Mouse (Mus musculus) ES-E14 (cell line): ENCODE measurements around the gene Atp2a3. TPM values are rescaled to one million over a fixed set of nuclear protein-coding genes. Genes with fewer than 3 reads are reported as not detected.

Experiments used
- DNase-seq: peaks from one replicate; pipeline ENCODE4 v3.0.0-alpha.2; 2013; ENCODE audit warnings: low read depth, low spot score
- H3K27ac ChIP-seq: 2 replicates; pipeline ENCODE4 v1.5.1; 2012; ENCODE audit warnings: low read depth, mild to moderate bottlenecking, low read length, moderate library complexity, mixed read lengths; ENCODE audit not compliant: poor library complexity, insufficient read depth, severe bottlenecking
- H3K36me3 ChIP-seq: 2 replicates; pipeline ENCODE4 v1.6.1; 2012; ENCODE audit warnings: mild to moderate bottlenecking, low read length, moderate library complexity, mixed read lengths; ENCODE audit not compliant: control insufficient read depth, poor library complexity, insufficient read depth, severe bottlenecking
- H3K4me1 ChIP-seq, 2 experiments: fragments of 150-350 bp in 1 of 2; sonication (generic) in 1 of 2; 2 replicates each; pipeline ENCODE4 v1.6.1; 2012; ENCODE audit warnings: low read length in 2 of 2, mild to moderate bottlenecking in 1 of 2, mixed read lengths in 1 of 2; ENCODE audit not compliant: control insufficient read depth in 2 of 2, insufficient read depth in 2 of 2, poor library complexity in 1 of 2
- H3K4me3 ChIP-seq, 2 experiments: fragments of 150-350 bp in 1 of 2; sonication (generic) in 1 of 2; 2 replicates each; pipeline ENCODE4 v1.5.1; 2012; ENCODE audit warnings: low read length in 2 of 2, low read depth in 1 of 2, mild to moderate bottlenecking in 1 of 2, mixed read lengths in 1 of 2; ENCODE audit not compliant: insufficient read depth in 1 of 2, poor library complexity in 1 of 2, severe bottlenecking in 1 of 2
- H3K9ac ChIP-seq: 2 replicates; pipeline ENCODE4 v1.6.1; 2012; ENCODE audit warnings: low read depth, mild to moderate bottlenecking, low read length, mixed read lengths; ENCODE audit not compliant: poor library complexity, insufficient read depth, severe bottlenecking
- H3K9me3 ChIP-seq: fragments of 150-350 bp; sonication (generic); 2 replicates; pipeline ENCODE4 v1.6.1; 2012; ENCODE audit warnings: low read depth, mild to moderate bottlenecking, low read length; ENCODE audit not compliant: control insufficient read depth, insufficient read depth
- CHD2 ChIP-seq: IDR thresholded peaks from 2 replicates; pipeline ENCODE4 v1.6.1; 2014; ENCODE audit warnings: mild to moderate bottlenecking, low read depth, low read length, inconsistent platforms
- HCFC1 ChIP-seq: IDR thresholded peaks from 2 replicates; pipeline ENCODE4 v1.6.1; 2012; ENCODE audit warnings: low read length, inconsistent platforms, borderline replicate concordance; ENCODE audit not compliant: insufficient read depth
- MAFK ChIP-seq: IDR thresholded peaks from 2 replicates; pipeline ENCODE4 v1.6.1; 2014; ENCODE audit warnings: mild to moderate bottlenecking, low read depth, low read length, inconsistent platforms; ENCODE audit not compliant: insufficient read depth
- ZC3H11A ChIP-seq: IDR thresholded peaks from 2 replicates; pipeline ENCODE4 v1.6.1; 2012; ENCODE audit warnings: low read depth, mild to moderate bottlenecking, inconsistent platforms, low read length, borderline replicate concordance
- ZNF384 ChIP-seq: IDR thresholded peaks from 2 replicates; pipeline ENCODE4 v1.6.1; 2012; ENCODE audit warnings: low read depth, low read length, inconsistent platforms
- in situ Hi-C, 2 experiments: fragments of 600-800 bp; cut with MboI; formaldehyde crosslinking; loops; one replicate each; pipeline ENCODE4 v1.15.1; 2025; ENCODE audit warnings: low sequenced_read_pairs in 2 of 2, inconsistent platforms in 1 of 2; ENCODE audit not compliant: unreplicated experiment in 2 of 2
- total RNA-seq: library from RNA; depleted of rRNA; stranded (reverse); fragments of 300-350 nt; gene quantifications from 2 replicates; pipeline ENCODE4 v1.2.3, GENCODE M21; 2012

Atp2a3 gene
- total RNA-seq, 1 experiment, result 10.7 TPM

GRCm38 (mm10) chr11:73009531-73010274 is 48.7 kb downstream of the Atp2a3 start:
- H3K9ac ChIP-seq, result no peak overlapping the region
- H3K36me3 ChIP-seq, result no peaks in the 10 kb centered on the region
- no peaks in the 10 kb centered on the region for H3K4me1 ChIP-seq
- DNase-seq, result no peak
- no peak for TF ChIP-seq ZC3H11A
- TF ChIP-seq MAFK, result no peak
- TF ChIP-seq ZNF384, result no peak
- TF ChIP-seq CHD2, result no peak
- no peak for TF ChIP-seq HCFC1
- H3K9me3 ChIP-seq, result no peaks in the 10 kb centered on the region
- no peak overlapping the region for H3K27ac ChIP-seq
- in situ Hi-C loops, result no loop called here
- no peak overlapping the region for H3K4me3 ChIP-seq

GRCm38 (mm10) chr11:73013981-73014380 is 53.0 kb downstream of the Atp2a3 start:
- TF ChIP-seq ZNF384 (no peak), CHD2 (no peak), ZC3H11A (no peak), HCFC1 (no peak), MAFK (no peak)
- DNase-seq, result no peak
- in situ Hi-C loops, result no loop called here
- H3K9ac ChIP-seq, result no peak overlapping the region
- no peaks in the 10 kb centered on the region for H3K4me1 ChIP-seq
- H3K27ac ChIP-seq, result no peak overlapping the region
- no peaks in the 10 kb centered on the region for H3K36me3 ChIP-seq
- no peak overlapping the region for H3K4me3 ChIP-seq
- no peaks in the 10 kb centered on the region for H3K9me3 ChIP-seq

- H3K9ac ChIP-seq, result no peak overlapping the region
- H3K4me3 ChIP-seq, result no peak overlapping the region
- no peak overlapping the region for H3K27ac ChIP-seq
- H3K4me1 ChIP-seq, result peaks cover 0 to 4% of the 10 kb centered on the region in 2 experiments; a peak in 1 of 4 replicates
- in situ Hi-C loops, result no loop called here
- TF ChIP-seq ZNF384 (no peak), ZC3H11A (no peak), MAFK (no peak), CHD2 (no peak), HCFC1 (no peak)
- H3K9me3 ChIP-seq, result no peaks in the 10 kb centered on the region
- DNase-seq, result no peak
- no peaks in the 10 kb centered on the region for H3K36me3 ChIP-seq
Measured at GRCm38 (mm10) chr11:73014831-73015344, 53.9 kb downstream of the Atp2a3 start.

GRCm38 (mm10) chr11:73015391-73016102 is 54.6 kb downstream of the Atp2a3 start:
- no peak for TF ChIP-seq MAFK
- TF ChIP-seq HCFC1, result no peak
- no peak for TF ChIP-seq ZC3H11A
- no peak for TF ChIP-seq CHD2
- TF ChIP-seq ZNF384, result no peak
- in situ Hi-C loops, result no loop called here
- no peak overlapping the region for H3K9ac ChIP-seq
- DNase-seq, result no peak
- H3K36me3 ChIP-seq, result no peaks in the 10 kb centered on the region
- H3K4me1 ChIP-seq, result peaks cover 0 to 4% of the 10 kb centered on the region in 2 experiments; a peak in 1 of 4 replicates
- H3K27ac ChIP-seq, result no peak overlapping the region
- H3K4me3 ChIP-seq, result no peak overlapping the region
- H3K9me3 ChIP-seq, result no peaks in the 10 kb centered on the region
